Mouse (Mus musculus): ENCODE data around the gene Kbtbd6. TPM values are rescaled to one million over a fixed set of nuclear protein-coding genes. Genes with fewer than 3 reads are reported as not detected.
A peak's percentile ranks its signal among the peaks of the same experiment; 100 is the strongest.

The Kbtbd6 gene
- polyA plus RNA-seq, 1 experiment from 2014 or later: 4.2 TPM

- Histone ChIP-seq H3K27ac (peak overlapping the region; percentile 92; the same call in 1 of the 2 replicates), H3K4me3 (peak overlapping the region; percentile 90), H3K4me2 (replicated peaks) (peak overlapping the region; percentile 62), H3K4me1 (peaks cover 33% of the 10 kb centered on the region), H3K9ac (peak overlapping the region; percentile 67), H3K27me3 (replicated peaks) (0 out of 2 replicates have a peak, but pooled peaks cover 3% of the 10 kb centered on the region), H3K36me3 (peaks cover under 1% of the 10 kb centered on the region; the same call in 1 of the 2 replicates), H3K9me3 (no peaks in the 10 kb centered on the region)
- no peak for ATAC-seq (ENCODE audit: low FRiP score, low read depth)
- WGBS: 24% methylated on average over 15 of the region's 15 CpGs
These were observed 31.2 kb downstream of the Kbtbd6 start for GRCm38 (mm10) chr14:79482747-79483355.

- H3K4me3 ChIP-seq: no peak overlapping the region
- H3K9me3 ChIP-seq: no peaks in the 10 kb centered on the region
- H3K27ac ChIP-seq: no peak overlapping the region
- H3K9ac ChIP-seq: no peak overlapping the region
- no peaks in the 10 kb centered on the region for H3K36me3 ChIP-seq
- H3K4me1 ChIP-seq: peaks cover 33% of the 10 kb centered on the region
- 0 out of 2 replicates have a peak, but pooled peaks cover 3% of the 10 kb centered on the region for H3K27me3 ChIP-seq (replicated peaks)
- no peak for ATAC-seq (ENCODE audit: low FRiP score, low read depth)
- WGBS: 81% methylated on average over 8 of the region's 8 CpGs
- peak overlapping the region; percentile 62 for H3K4me2 ChIP-seq (replicated peaks)
These were observed 32.0 kb downstream of the Kbtbd6 start for GRCm38 (mm10) chr14:79483611-79484120.

GRCm38 (mm10) chr14:79486617-79486992 lies 35.0 kb downstream of the Kbtbd6 start:
- Histone ChIP-seq H3K27ac (no peak overlapping the region), H3K4me2 (replicated peaks) (peak overlapping the region; percentile 50), H3K27me3 (replicated peaks) (0 out of 2 replicates have a peak, but pooled peaks cover 3% of the 10 kb centered on the region), H3K36me3 (no peaks in the 10 kb centered on the region), H3K4me3 (no peak overlapping the region), H3K9ac (no peak overlapping the region), H3K9me3 (no peaks in the 10 kb centered on the region), H3K4me1 (peaks cover 21% of the 10 kb centered on the region)
- WGBS: 30% methylated on average over 8 of the region's 8 CpGs
- ATAC-seq (ENCODE audit: low FRiP score, low read depth): no peak

DNA sequence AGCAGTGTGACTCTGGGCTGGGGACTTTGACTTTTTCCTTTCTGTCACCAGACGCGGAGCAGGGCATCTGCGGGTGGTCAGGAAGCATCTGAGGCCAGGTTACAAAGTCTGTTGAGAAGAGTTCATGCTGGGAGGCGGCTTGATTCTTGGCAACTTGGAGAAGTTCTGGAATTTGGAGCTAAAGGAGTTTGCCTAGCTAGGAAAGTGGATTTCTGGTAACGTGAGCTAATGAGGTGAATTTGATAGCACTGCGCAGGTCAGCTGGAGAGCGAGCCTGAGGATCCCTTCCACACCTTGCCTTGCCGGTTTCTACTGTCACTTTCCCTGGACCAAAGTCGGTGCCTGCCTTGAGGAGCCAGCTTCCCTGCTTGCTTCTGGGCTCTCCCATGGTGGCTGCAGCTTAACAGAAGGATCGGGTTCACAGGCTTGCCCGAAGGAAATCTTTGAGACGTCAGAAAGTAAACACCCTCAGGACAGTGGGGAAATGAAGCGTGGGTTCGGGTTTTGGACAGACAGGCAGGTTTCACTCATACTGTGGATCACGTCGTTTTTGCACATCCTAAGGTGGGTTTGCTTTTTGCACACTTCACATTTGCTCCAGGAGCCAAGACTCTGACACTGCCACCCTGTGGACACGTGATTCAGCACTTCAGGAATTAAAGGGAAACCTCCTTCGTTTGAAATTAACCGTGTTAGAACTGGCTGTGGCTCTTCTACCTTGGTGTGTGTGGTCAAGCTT lies 35.5 kb downstream of the Kbtbd6 start:
- Histone ChIP-seq H3K27me3 (replicated peaks) (0 out of 2 replicates have a peak, but pooled peaks cover 3% of the 10 kb centered on the region), H3K4me2 (replicated peaks) (peak overlapping the region; percentile 50), H3K36me3 (no peaks in the 10 kb centered on the region), H3K27ac (no peak overlapping the region), H3K4me1 (peaks cover 21% of the 10 kb centered on the region), H3K9me3 (no peaks in the 10 kb centered on the region), H3K4me3 (peak overlapping the region; percentile 20), H3K9ac (no peak overlapping the region; the same call in 1 of the 2 replicates)
- no peak for ATAC-seq (ENCODE audit: low FRiP score, low read depth)
- 8% methylated on average over 19 of the region's 19 CpGs for WGBS

GRCm38 (mm10) chr14:79488531-79488930 lies 36.9 kb downstream of the Kbtbd6 start:
- WGBS: 43% methylated on average over 9 of the region's 9 CpGs
- Histone ChIP-seq H3K9ac (no peak overlapping the region), H3K27me3 (replicated peaks) (0 out of 2 replicates have a peak, but pooled peaks cover 3% of the 10 kb centered on the region), H3K4me2 (replicated peaks) (0 out of 2 replicates have a peak overlapping the region, but pooled peaks have one; percentile 16), H3K27ac (no peak overlapping the region), H3K4me1 (peaks cover 11% of the 10 kb centered on the region), H3K4me3 (no peak overlapping the region), H3K9me3 (no peaks in the 10 kb centered on the region), H3K36me3 (no peaks in the 10 kb centered on the region)
- ATAC-seq (ENCODE audit: low FRiP score, low read depth): peak; percentile 25; the same call in 1 of the 2 replicates

- no peak overlapping the region for H3K4me2 ChIP-seq (replicated peaks)
- H3K9me3 ChIP-seq: no peaks in the 10 kb centered on the region
- 78% methylated on average over 12 of the region's 12 CpGs for WGBS
- H3K36me3 ChIP-seq: no peaks in the 10 kb centered on the region
- no peak overlapping the region for H3K4me3 ChIP-seq
- H3K27ac ChIP-seq: no peak overlapping the region
- 0 out of 2 replicates have a peak, but pooled peaks cover 3% of the 10 kb centered on the region for H3K27me3 ChIP-seq (replicated peaks)
- ATAC-seq (ENCODE audit: low FRiP score, low read depth): no peak
- H3K9ac ChIP-seq: no peak overlapping the region
- peaks cover 8% of the 10 kb centered on the region for H3K4me1 ChIP-seq
These were observed 37.5 kb downstream of the Kbtbd6 start for GRCm38 (mm10) chr14:79489150-79489549.

DNA sequence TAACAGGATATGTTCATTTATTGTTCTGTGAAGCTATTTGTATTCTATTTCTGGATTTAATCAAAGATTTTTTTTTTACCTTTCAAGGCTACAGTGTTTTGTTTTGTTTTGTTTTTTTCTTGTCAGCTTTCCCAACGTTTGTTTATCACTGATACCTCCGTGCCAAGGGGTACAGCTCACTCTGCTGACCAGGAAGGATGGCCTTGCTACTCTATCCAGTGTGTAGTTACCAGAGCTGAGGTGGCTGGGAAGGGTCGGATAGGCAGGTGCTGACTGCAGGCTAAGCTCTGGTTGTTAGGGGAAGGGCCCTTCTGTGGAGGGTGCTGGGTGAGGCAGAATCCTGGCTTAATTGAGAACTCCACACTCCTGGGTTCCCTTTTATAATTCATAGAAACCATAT lies 38.6 kb downstream of the Kbtbd6 start:
- Histone ChIP-seq H3K36me3 (no peaks in the 10 kb centered on the region), H3K4me1 (peaks cover 8% of the 10 kb centered on the region), H3K4me3 (no peak overlapping the region), H3K27me3 (replicated peaks) (0 out of 2 replicates have a peak, but pooled peaks cover 3% of the 10 kb centered on the region), H3K9me3 (no peaks in the 10 kb centered on the region), H3K27ac (no peak overlapping the region), H3K9ac (no peak overlapping the region), H3K4me2 (replicated peaks) (no peak overlapping the region)
- 79% methylated on average over 3 of the region's 3 CpGs for WGBS
- no peak for ATAC-seq (ENCODE audit: low FRiP score, low read depth)

- no peak overlapping the region for H3K4me2 ChIP-seq (replicated peaks)
- no peaks in the 10 kb centered on the region for H3K36me3 ChIP-seq
- no peaks in the 10 kb centered on the region for H3K27me3 ChIP-seq (replicated peaks)
- H3K4me3 ChIP-seq: no peak overlapping the region
- WGBS: 77% methylated on average over 6 of the region's 6 CpGs
- ATAC-seq (ENCODE audit: low FRiP score, low read depth): no peak
- no peaks in the 10 kb centered on the region for H3K4me1 ChIP-seq
- no peaks in the 10 kb centered on the region for H3K9me3 ChIP-seq
- H3K9ac ChIP-seq: no peak overlapping the region
- H3K27ac ChIP-seq: no peak overlapping the region
These were observed 42.7 kb downstream of the Kbtbd6 start for GRCm38 (mm10) chr14:79494349-79494748.

DNA sequence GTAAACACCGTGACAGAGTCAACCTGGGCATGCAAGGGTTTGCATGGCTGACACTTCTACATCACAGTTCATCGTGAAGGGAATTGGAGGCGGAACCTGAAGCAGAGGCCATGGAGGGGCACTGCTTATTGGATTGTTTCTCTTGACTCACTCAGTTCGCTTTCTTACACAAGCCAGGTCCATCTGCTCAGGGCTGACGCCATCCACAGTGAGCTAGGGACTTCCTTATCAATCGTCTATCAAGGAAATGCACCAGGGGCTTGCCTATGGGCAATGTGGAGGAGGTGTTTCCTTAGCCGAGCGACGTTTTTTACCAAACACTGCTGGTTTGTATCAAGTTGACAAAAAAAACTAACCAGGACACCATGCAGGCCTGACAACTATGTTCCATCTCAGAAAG lies 47.7 kb downstream of the Kbtbd6 start:
- WGBS: 94% methylated on average over 9 of the region's 9 CpGs
- Histone ChIP-seq H3K4me2 (replicated peaks) (no peak overlapping the region), H3K27ac (no peak overlapping the region), H3K9ac (no peak overlapping the region), H3K4me3 (no peak overlapping the region), H3K27me3 (replicated peaks) (no peaks in the 10 kb centered on the region), H3K4me1 (no peaks in the 10 kb centered on the region), H3K9me3 (no peaks in the 10 kb centered on the region), H3K36me3 (no peaks in the 10 kb centered on the region)
- no peak for ATAC-seq (ENCODE audit: low FRiP score, low read depth)

DNA sequence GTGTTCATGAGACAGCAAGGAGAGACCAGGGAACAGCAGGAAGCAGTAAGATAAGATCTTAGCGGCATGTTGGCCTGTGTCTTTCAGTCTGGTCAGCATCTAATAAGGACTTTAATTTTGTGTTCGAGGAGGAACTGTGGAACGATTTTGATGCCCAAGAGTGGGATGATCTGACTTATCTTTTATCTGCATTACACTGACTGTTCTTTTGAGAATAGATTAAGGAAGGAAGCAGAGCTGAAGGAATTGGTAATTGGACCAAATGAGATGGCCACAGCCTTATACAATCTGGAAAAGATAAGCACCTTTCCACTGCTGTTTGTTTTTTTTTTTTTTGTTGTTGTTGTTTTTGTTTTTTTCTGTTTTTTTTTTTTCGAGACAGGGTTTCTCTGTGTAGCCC lies 49.1 kb downstream of the Kbtbd6 start:
- H3K9me3 ChIP-seq: no peaks in the 10 kb centered on the region
- no peak overlapping the region for H3K27ac ChIP-seq
- ATAC-seq (ENCODE audit: low FRiP score, low read depth): no peak
- H3K27me3 ChIP-seq (replicated peaks): no peaks in the 10 kb centered on the region
- H3K4me1 ChIP-seq: no peaks in the 10 kb centered on the region
- H3K4me3 ChIP-seq: no peak overlapping the region
- 92% methylated on average over 4 of the region's 4 CpGs for WGBS
- no peak overlapping the region for H3K9ac ChIP-seq
- H3K36me3 ChIP-seq: no peaks in the 10 kb centered on the region
- no peak overlapping the region for H3K4me2 ChIP-seq (replicated peaks)

GRCm38 (mm10) chr14:79503371-79504075 lies 51.9 kb downstream of the Kbtbd6 start:
- H3K36me3 ChIP-seq: no peaks in the 10 kb centered on the region
- 87% methylated on average over 5 of the region's 5 CpGs for WGBS
- ATAC-seq (ENCODE audit: low FRiP score, low read depth): no peak
- no peaks in the 10 kb centered on the region for H3K4me1 ChIP-seq
- H3K9me3 ChIP-seq: no peaks in the 10 kb centered on the region
- no peak overlapping the region for H3K4me3 ChIP-seq
- H3K9ac ChIP-seq: no peak overlapping the region
- no peaks in the 10 kb centered on the region for H3K27me3 ChIP-seq (replicated peaks)
- H3K27ac ChIP-seq: no peak overlapping the region
- H3K4me2 ChIP-seq (replicated peaks): no peak overlapping the region
